Mouse (Mus musculus) megakaryocyte, embryonic 14.5 days (primary cell): ENCODE measurements around the gene Pold1.

Experiments used
- FLI1 ChIP-seq: IDR thresholded peaks from 2 replicates; pipeline ENCODE4 v1.6.1; 2012; ENCODE audit warnings: low read length, inconsistent platforms, mixed read lengths
- GATA1 ChIP-seq: IDR thresholded peaks from 3 replicates; pipeline ENCODE4 v1.6.1; 2012; ENCODE audit warnings: mixed read lengths, low read length, inconsistent platforms, borderline replicate concordance

DNA sequence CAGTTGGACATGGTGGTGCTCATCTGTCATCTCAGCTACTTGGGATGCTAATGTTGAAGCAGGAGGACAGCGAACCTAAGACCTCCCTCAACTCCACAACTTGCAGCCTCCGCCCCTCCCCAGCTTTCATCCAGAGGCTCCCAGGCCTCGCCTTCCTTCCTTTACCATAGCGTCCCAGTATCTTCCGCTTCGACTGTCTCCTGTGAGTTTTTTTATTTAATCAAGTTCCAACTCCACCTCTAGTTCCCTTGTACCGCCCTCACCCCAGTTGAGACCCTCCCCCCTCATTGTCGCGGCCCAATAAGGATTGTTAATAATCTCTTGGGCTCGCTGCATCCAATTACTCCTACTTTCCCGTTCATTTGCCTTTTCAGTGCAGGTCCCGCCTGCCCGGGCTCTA is 41.3 kb upstream of the Pold1 start:
- no peak for TF ChIP-seq FLI1
- TF ChIP-seq GATA1, result no peak
